Mouse (Mus musculus): ENCODE measurements around the gene Gm9507. TPM values are rescaled to one million over a fixed set of nuclear protein-coding genes. Genes with fewer than 3 reads are reported as not detected.
"Not testable (repeated sequence)": the region's sequence is repeated elsewhere in the genome, so short reads cannot be mapped to it uniquely, and the experiment has no call there.

Gene Gm9507
- total RNA-seq, 1 experiment from 2014 or later, result not detected

GRCm38 (mm10) chr10:77787876-77788275 lies 23.8 kb downstream of the Gm9507 start, which contains the start of gene Gm7137:
Gene Gm7137 (minus strand): TSS chr10:77788200.
- ATAC-seq (replicated peaks in 1 of 2; ENCODE audit: insufficient read depth in 1 of 2, low FRiP score in 2 of 2, low TSS enrichment in 1 of 2, low read depth in 1 of 2, poor library complexity in 2 of 2, severe bottlenecking in 2 of 2), result not testable (repeated sequence)

DNA sequence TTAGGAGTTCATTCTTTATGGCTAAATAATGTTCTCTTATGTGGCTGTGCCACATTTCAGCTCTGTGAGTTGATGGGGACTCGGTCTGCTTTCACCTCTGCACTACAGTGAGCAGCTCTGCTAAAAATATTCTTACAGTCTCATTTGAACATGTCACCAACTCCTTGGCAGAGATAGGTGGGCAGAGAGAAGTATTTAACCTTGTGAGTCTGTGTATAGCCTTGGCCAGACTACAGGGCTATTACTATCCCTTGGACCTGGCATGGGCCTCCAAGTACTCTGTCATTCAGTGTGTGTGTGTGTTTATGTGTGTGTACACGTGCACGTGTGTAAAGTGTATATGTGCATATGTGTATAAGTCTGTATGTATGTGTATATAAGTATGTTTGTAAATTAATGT lies 28.2 kb downstream of the Gm9507 start:
- not testable (repeated sequence) for ATAC-seq (replicated peaks in 1 of 2; ENCODE audit: insufficient read depth in 1 of 2, low FRiP score in 2 of 2, low TSS enrichment in 1 of 2, low read depth in 1 of 2, poor library complexity in 2 of 2, severe bottlenecking in 2 of 2)

DNA sequence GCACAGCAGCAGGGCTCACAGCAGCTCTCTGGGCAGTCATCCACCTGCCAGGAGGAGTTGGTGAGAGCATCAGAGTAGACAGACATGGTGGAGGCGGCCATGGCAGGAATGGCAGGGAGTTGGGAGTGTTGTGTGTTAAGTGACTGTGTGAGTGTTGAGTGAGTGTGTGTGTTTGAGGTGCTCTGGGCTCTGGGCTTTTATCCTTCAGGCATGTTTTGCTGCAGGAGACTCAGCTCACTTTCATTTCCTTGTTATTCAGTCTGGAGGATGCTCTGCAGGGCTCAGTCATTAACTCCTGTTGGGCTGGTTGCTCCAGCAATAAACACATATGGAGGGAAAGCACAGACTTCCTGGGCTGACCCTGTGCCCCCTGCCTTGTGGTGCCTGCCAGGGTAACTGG lies 29.2 kb downstream of the Gm9507 start, which contains the start of gene Gm3250:
Gene Gm3250, minus strand, starts transcription at position 101 of the 400 bp plus-strand sequence.
- not testable (repeated sequence) for ATAC-seq (replicated peaks in 1 of 2; ENCODE audit: insufficient read depth in 1 of 2, low FRiP score in 2 of 2, low TSS enrichment in 1 of 2, low read depth in 1 of 2, poor library complexity in 2 of 2, severe bottlenecking in 2 of 2)

DNA sequence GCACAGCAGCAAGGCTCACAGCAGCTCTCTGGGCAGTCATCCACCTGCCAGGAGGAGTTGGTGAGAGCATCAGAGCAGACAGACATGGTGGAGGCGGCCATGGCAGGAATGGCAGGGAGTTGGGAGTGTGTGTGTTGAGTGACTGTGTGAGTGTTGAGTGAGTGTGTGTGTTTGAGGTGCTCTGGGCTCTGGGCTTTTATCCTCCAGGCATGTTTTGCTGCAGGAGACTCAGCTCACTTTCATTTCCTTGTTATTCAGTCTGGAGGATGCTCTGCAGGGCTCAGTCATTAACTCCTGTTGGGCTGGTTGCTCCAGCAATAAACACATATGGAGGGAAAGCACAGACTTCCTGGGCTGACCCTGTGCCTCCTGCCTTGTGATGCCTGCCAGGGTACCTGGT lies 34.8 kb downstream of the Gm9507 start, which contains the start of gene Gm7138:
Gene Gm7138, minus strand, starts transcription at position 101 of the 400 bp plus-strand sequence.
- not testable (repeated sequence) for ATAC-seq (replicated peaks in 1 of 2; ENCODE audit: insufficient read depth in 1 of 2, low FRiP score in 2 of 2, low TSS enrichment in 1 of 2, low read depth in 1 of 2, poor library complexity in 2 of 2, severe bottlenecking in 2 of 2)

- not testable (repeated sequence) for ATAC-seq (replicated peaks in 1 of 2; ENCODE audit: insufficient read depth in 1 of 2, low FRiP score in 2 of 2, low TSS enrichment in 1 of 2, low read depth in 1 of 2, poor library complexity in 2 of 2, severe bottlenecking in 2 of 2)
Measured at GRCm38 (mm10) chr10:77772142-77772541, 39.5 kb downstream of the Gm9507 start.

- ATAC-seq (replicated peaks in 1 of 2; ENCODE audit: insufficient read depth in 1 of 2, low FRiP score in 2 of 2, low TSS enrichment in 1 of 2, low read depth in 1 of 2, poor library complexity in 2 of 2, severe bottlenecking in 2 of 2), result not testable (repeated sequence)
Measured at GRCm38 (mm10) chr10:77771225-77771624, 40.4 kb downstream of the Gm9507 start, which contains the start of gene Gm3238. Gene Gm3238 (minus strand): TSS chr10:77771325.

- no peak for ATAC-seq (replicated peaks in 1 of 2; ENCODE audit: insufficient read depth in 1 of 2, low FRiP score in 2 of 2, low TSS enrichment in 1 of 2, low read depth in 1 of 2, poor library complexity in 2 of 2, severe bottlenecking in 2 of 2)
Measured at GRCm38 (mm10) chr10:77769727-77770126, 41.9 kb downstream of the Gm9507 start.

Other genes with a start within 250 kb of the Gm9507 start
- 56.2 and 65.8 TPM in 2 replicates for gene Pttg1ip, start 230.1 kb downstream of the Gm9507 start, total RNA-seq (2017)
- 148 and 150 TPM in 2 replicates for gene Sumo3, start 205.7 kb downstream of the Gm9507 start, total RNA-seq (2017)
- not detected in 2 replicates for gene Gm49325, start 205.6 kb downstream of the Gm9507 start, total RNA-seq (2017)
- 25.6 and 27.5 TPM in 2 replicates for gene Ube2g2, start 189.6 kb downstream of the Gm9507 start, total RNA-seq (2017)
- 2.8 and 3.1 TPM in 2 replicates for gene Tspear, start 125.3 kb downstream of the Gm9507 start, total RNA-seq (2017)
- not detected in 2 replicates for gene Gm19402, start 121.1 kb downstream of the Gm9507 start, total RNA-seq (2017)
- gene Gm9508, start 114.6 kb downstream of the Gm9507 start, total RNA-seq (2017), result not detected in 2 replicates
- not detected in 2 replicates for gene Gm10272, start 105.2 kb downstream of the Gm9507 start, total RNA-seq (2017)
- gene Gm10024, start 100.4 kb downstream of the Gm9507 start, total RNA-seq (2017), result not detected in 2 replicates
- gene Gm10142, start 96.0 kb downstream of the Gm9507 start, total RNA-seq (2017), result not detected in 2 replicates
- not detected in 2 replicates for gene Krtap12-1, start 91.2 kb downstream of the Gm9507 start, total RNA-seq (2017)
- not detected in 2 replicates for gene Gm10100, start 85.4 kb downstream of the Gm9507 start, total RNA-seq (2017)
- gene Gm18596, start 69.2 kb downstream of the Gm9507 start, total RNA-seq (2017), result not detected in 2 replicates
- not detected in 2 replicates for gene Gm9736, start 60.5 kb downstream of the Gm9507 start, total RNA-seq (2017)
- not detected in 2 replicates for gene Gm3233, start 52.2 kb downstream of the Gm9507 start, total RNA-seq (2017)
- gene Gm3238, start 40.5 kb downstream of the Gm9507 start, total RNA-seq (2017), result not detected in 2 replicates
- gene Gm7138, start 34.9 kb downstream of the Gm9507 start, total RNA-seq (2017), result not detected in 2 replicates
- not detected in 2 replicates for gene Gm3250, start 29.3 kb downstream of the Gm9507 start, total RNA-seq (2017)
- not detected in 2 replicates for gene Gm7137, start 23.6 kb downstream of the Gm9507 start, total RNA-seq (2017)
- not detected in 2 replicates for gene Gm9639, start 16.8 kb downstream of the Gm9507 start, total RNA-seq (2017)
- gene Gm19668, start 12.7 kb downstream of the Gm9507 start, total RNA-seq (2017), result not detected in 2 replicates
- gene Gm2696, start 2.8 kb upstream of the Gm9507 start, total RNA-seq (2017), result not detected in 2 replicates
- gene Krtap10-4, start 15.3 kb upstream of the Gm9507 start, total RNA-seq (2017), result not detected in 2 replicates
- gene Krtap10-10, start 24.1 kb upstream of the Gm9507 start, total RNA-seq (2017), result not detected in 2 replicates
- not detected in 2 replicates for gene Gm36176, start 35.0 kb upstream of the Gm9507 start, total RNA-seq (2017)
- gene Gm10318, start 41.0 kb upstream of the Gm9507 start, total RNA-seq (2017), result not detected in 2 replicates
- gene Gm3285, start 50.1 kb upstream of the Gm9507 start, total RNA-seq (2017), result not detected in 2 replicates
- 0.31 TPM in 1 of 2 replicates, not detected in the other for gene Lrrc3, start 90.7 kb upstream of the Gm9507 start, total RNA-seq (2017)
- 2.6 and 10.0 TPM in 2 replicates for gene Trpm2, start 158.7 kb upstream of the Gm9507 start, total RNA-seq (2017)
- gene 1810043G02Rik, start 166.7 kb upstream of the Gm9507 start, total RNA-seq (2017), result 11.7 and 19.3 TPM in 2 replicates
- gene Pfkl, start 198.2 kb upstream of the Gm9507 start, total RNA-seq (2017), result 42.1 and 65.3 TPM in 2 replicates
- gene Dnmt3l, start 230.1 kb upstream of the Gm9507 start, total RNA-seq (2017), result 0.75 and 0.94 TPM in 2 replicates
- 1.0 and 1.6 TPM in 2 replicates for gene Aire, start 231.8 kb upstream of the Gm9507 start, total RNA-seq (2017)

Data from hematopoietic stem cell, adult 5-6 weeks (primary cell).